Mouse (Mus musculus) kidney, postnatal 10 days (tissue): ENCODE measurements around the gene Ppm1l.
"Not testable (repeated sequence)": the region's sequence is repeated elsewhere in the genome, so short reads cannot be mapped to it uniquely, and the experiment has no call there.

Experiments
- DNase-seq: peaks from one replicate; pipeline ENCODE4 v3.0.0; 2021; ENCODE audit warnings: mixed read lengths

Gene Ppm1l

GRCm38 (mm10) chr3:69373544-69374306 lies 57.1 kb downstream of the Ppm1l start:
- DNase-seq = peak; percentile 24

- no peak for DNase-seq
Observed at GRCm38 (mm10) chr3:69374538-69374937, 57.9 kb downstream of the Ppm1l start.

GRCm38 (mm10) chr3:69374983-69375382 lies 58.3 kb downstream of the Ppm1l start:
- no peak for DNase-seq

- DNase-seq = no peak
Observed at GRCm38 (mm10) chr3:69381213-69381612, 64.6 kb downstream of the Ppm1l start.

GRCm38 (mm10) chr3:69391834-69392233 lies 75.2 kb downstream of the Ppm1l start:
- not testable (repeated sequence) for DNase-seq

- DNase-seq = no peak
Observed at GRCm38 (mm10) chr3:69392298-69392697, 75.6 kb downstream of the Ppm1l start.

GRCm38 (mm10) chr3:69393079-69393478 lies 76.4 kb downstream of the Ppm1l start:
- no peak for DNase-seq

- DNase-seq = no peak
Observed at GRCm38 (mm10) chr3:69393991-69394390, 77.3 kb downstream of the Ppm1l start.

- DNase-seq = no peak
Observed at GRCm38 (mm10) chr3:69395084-69395483, 78.4 kb downstream of the Ppm1l start.

- DNase-seq = peak; percentile 17
Observed at GRCm38 (mm10) chr3:69397733-69398132, 81.1 kb downstream of the Ppm1l start.

GRCm38 (mm10) chr3:69399336-69399735 lies 82.7 kb downstream of the Ppm1l start:
- no peak for DNase-seq

GRCm38 (mm10) chr3:69403196-69403595 lies 86.5 kb downstream of the Ppm1l start:
- DNase-seq = no peak

GRCm38 (mm10) chr3:69406210-69406895 lies 89.7 kb downstream of the Ppm1l start:
- no peak for DNase-seq

- DNase-seq = no peak
Observed at GRCm38 (mm10) chr3:69408064-69408463, 91.4 kb downstream of the Ppm1l start.

- DNase-seq = no peak
Observed at GRCm38 (mm10) chr3:69416112-69416511, 99.5 kb downstream of the Ppm1l start.

- no peak for DNase-seq
Observed at GRCm38 (mm10) chr3:69422741-69423140, 106.1 kb downstream of the Ppm1l start.

- DNase-seq = no peak
Observed at GRCm38 (mm10) chr3:69423371-69423770, 106.7 kb downstream of the Ppm1l start.

- not testable (repeated sequence) for DNase-seq
Observed at GRCm38 (mm10) chr3:69424781-69425180, 108.1 kb downstream of the Ppm1l start.

- DNase-seq = no peak
Observed at GRCm38 (mm10) chr3:69427259-69427658, 110.6 kb downstream of the Ppm1l start.

- DNase-seq = no peak
Observed at GRCm38 (mm10) chr3:69428221-69428620, 111.6 kb downstream of the Ppm1l start.

GRCm38 (mm10) chr3:69429319-69429718 lies 112.7 kb downstream of the Ppm1l start:
- no peak for DNase-seq

- DNase-seq = no peak
Observed at GRCm38 (mm10) chr3:69433580-69433979, 116.9 kb downstream of the Ppm1l start.

GRCm38 (mm10) chr3:69438773-69439514 lies 122.3 kb downstream of the Ppm1l start:
- no peak for DNase-seq

GRCm38 (mm10) chr3:69440761-69441160 lies 124.1 kb downstream of the Ppm1l start:
- DNase-seq = no peak
